Mouse (Mus musculus) lung, postnatal 10 days (tissue): ENCODE data around the gene Scel.

Experiments used
- DNase-seq: peaks from one replicate; pipeline ENCODE4 v3.0.0; 2021

The Scel gene

GRCm38 (mm10) chr14:103515419-103515818 is 2.3 kb downstream of the Scel start:
- DNase-seq, result no peak

- DNase-seq, result no peak
These were observed 13.1 kb downstream of the Scel start for GRCm38 (mm10) chr14:103526286-103526685.

GRCm38 (mm10) chr14:103529733-103530367 is 16.7 kb downstream of the Scel start:
- DNase-seq, result no peak

GRCm38 (mm10) chr14:103531722-103532341 is 18.7 kb downstream of the Scel start:
- DNase-seq, result no peak

GRCm38 (mm10) chr14:103535511-103536024 is 22.4 kb downstream of the Scel start:
- DNase-seq, result no peak

GRCm38 (mm10) chr14:103536334-103536733 is 23.2 kb downstream of the Scel start:
- peak; percentile 15 for DNase-seq

- peak; percentile 48 for DNase-seq
These were observed 24.4 kb downstream of the Scel start for GRCm38 (mm10) chr14:103537355-103538056.

- no peak for DNase-seq
These were observed 26.7 kb downstream of the Scel start for GRCm38 (mm10) chr14:103539796-103540195.

GRCm38 (mm10) chr14:103541679-103542078 is 28.5 kb downstream of the Scel start:
- no peak for DNase-seq

GRCm38 (mm10) chr14:103543304-103544079 is 30.4 kb downstream of the Scel start:
- no peak for DNase-seq

GRCm38 (mm10) chr14:103545734-103546133 is 32.6 kb downstream of the Scel start:
- DNase-seq, result peak; percentile 6

- no peak for DNase-seq
These were observed 33.1 kb downstream of the Scel start for GRCm38 (mm10) chr14:103546246-103546645.

GRCm38 (mm10) chr14:103548220-103548619 is 35.1 kb downstream of the Scel start:
- no peak for DNase-seq

- peak; percentile 77 for DNase-seq
These were observed 37.3 kb downstream of the Scel start for GRCm38 (mm10) chr14:103550480-103550879.

- no peak for DNase-seq
These were observed 37.8 kb downstream of the Scel start for GRCm38 (mm10) chr14:103550921-103551320.

- no peak for DNase-seq
These were observed 38.8 kb downstream of the Scel start for GRCm38 (mm10) chr14:103551921-103552320.

- no peak for DNase-seq
These were observed 39.2 kb downstream of the Scel start for GRCm38 (mm10) chr14:103552379-103552778.

- no peak for DNase-seq
These were observed 43.5 kb downstream of the Scel start for GRCm38 (mm10) chr14:103556609-103557008.

- DNase-seq, result no peak
These were observed 48.4 kb downstream of the Scel start for GRCm38 (mm10) chr14:103561383-103562096.

GRCm38 (mm10) chr14:103567957-103568356 is 54.8 kb downstream of the Scel start:
- no peak for DNase-seq

GRCm38 (mm10) chr14:103568433-103568832 is 55.3 kb downstream of the Scel start:
- no peak for DNase-seq

GRCm38 (mm10) chr14:103571598-103572320 is 58.6 kb downstream of the Scel start:
- no peak for DNase-seq
